Mouse (Mus musculus): Measurements from ENCODE around the gene Prnp.

GRCm38 (mm10) chr2:131933598-131933997 lies 23.9 kb downstream of the Prnp start:
- TF ChIP-seq POLR2A (IDR thresholded peaks at IDR 0.05; ENCODE audit: low read depth, low read length) (no peak), CTCF (conservative IDR thresholded peaks at IDR 0.05; ENCODE audit: insufficient read depth, insufficient read length, low read depth, low read length) (no peak)

Data from kidney, adult 2 months (tissue).